Mouse (Mus musculus) stomach, postnatal 0 days (tissue): ENCODE results near the gene Pcbd2. TPM values are rescaled to one million over a fixed set of nuclear protein-coding genes. Genes with fewer than 3 reads are reported as not detected.

ENCODE experiments used
- ATAC-seq: fragments of 200-750 bp; cut with Nextera tagmentation; 2 replicates; pipeline ENCODE4 v1.8.0; 2017; ENCODE audit not compliant: low FRiP score, low TSS enrichment
- DNase-seq: peaks from one replicate; pipeline ENCODE4 v3.0.0-alpha.2; 2016; ENCODE audit warnings: low spot score
- H3K27ac ChIP-seq: fragments of 300-500 bp; sonication (generic); replicated peaks from 2 replicates; pipeline ENCODE4 v1.5.1; 2014; ENCODE audit warnings: mild to moderate bottlenecking, control low read depth
- H3K27me3 ChIP-seq: fragments of 300-500 bp; sonication (generic); 2 replicates; pipeline ENCODE4 v1.6.1; 2014; ENCODE audit warnings: low read length; ENCODE audit not compliant: control insufficient read depth, insufficient read depth
- H3K36me3 ChIP-seq: fragments of 300-500 bp; sonication (generic); 2 replicates; pipeline ENCODE4 v1.6.1; 2014; ENCODE audit warnings: low read length, mixed read lengths; ENCODE audit not compliant: control insufficient read depth, insufficient read depth
- H3K4me1 ChIP-seq: fragments of 300-500 bp; sonication (generic); replicated peaks from 2 replicates; pipeline ENCODE4 v1.6.1; 2014; ENCODE audit warnings: antibody characterized with exemption; ENCODE audit not compliant: control insufficient read depth, insufficient read depth
- H3K4me2 ChIP-seq: fragments of 300-500 bp; sonication (generic); replicated peaks from 2 replicates; pipeline ENCODE4 v1.6.1; 2014; ENCODE audit warnings: low read depth, mild to moderate bottlenecking, control low read depth, moderate library complexity
- H3K4me3 ChIP-seq: fragments of 300-500 bp; sonication (generic); 2 replicates; pipeline ENCODE4 v1.5.1; 2014; ENCODE audit warnings: low read depth, low read length, control low read depth
- H3K9ac ChIP-seq: fragments of 300-500 bp; sonication (generic); 2 replicates; pipeline ENCODE4 v1.6.1; 2014; ENCODE audit warnings: mild to moderate bottlenecking, low read length, control low read depth, mixed read lengths
- H3K9me3 ChIP-seq: fragments of 300-500 bp; sonication (generic); 2 replicates; pipeline ENCODE4 v1.6.1; 2016; ENCODE audit warnings: low read length; ENCODE audit not compliant: control insufficient read depth
- CTCF ChIP-seq: IDR thresholded peaks from 2 replicates; pipeline ENCODE4 v1.5.1; 2016; ENCODE audit warnings: antibody characterized with exemption, low read depth, mild to moderate bottlenecking, moderate library complexity
- EP300 ChIP-seq: optimal IDR thresholded peaks from 2 replicates; pipeline ENCODE3; 2016; ENCODE audit warnings: antibody characterized with exemption
- WGBS: fragments of 180-500 bp; shearing (Covaris S2); extraction: QIAGEN DNeasy Blood & Tissue Kit; methylation state at CpG from one replicate; pipeline ENCODE4 v1.1.7; 2014; 5-methylcytosine and 5-hydroxymethylcytosine counted together
- polyA plus RNA-seq: library from polyadenylated mRNA; unstranded; fragments of >200 nt; fragmentation: Nextera tagmentation; extraction: Ambion mirVana; gene quantifications from 2 replicates; pipeline ENCODE4 v1.2.1, GENCODE M21; 2015

The Pcbd2 gene
- polyA plus RNA-seq, 1 experiment from 2014 or later = 71.2 TPM

- H3K4me1 ChIP-seq = no peaks in the 10 kb centered on the region
- no peaks in the 10 kb centered on the region for H3K9me3 ChIP-seq
- peak; percentile 71 for ATAC-seq
- H3K4me3 ChIP-seq = peak overlapping the region; percentile 56
- DNase-seq = peak; percentile 68
- H3K36me3 ChIP-seq = no peaks in the 10 kb centered on the region; the same call in 1 of the 2 replicates
- peak overlapping the region; percentile 78 for H3K9ac ChIP-seq
- H3K4me2 ChIP-seq = peak overlapping the region; percentile 81
- TF ChIP-seq CTCF (peak; percentile 79), EP300 (no peak)
- no peaks in the 10 kb centered on the region for H3K27me3 ChIP-seq
- H3K27ac ChIP-seq = peak overlapping the region; percentile 98
- 2% methylated on average over 19 of the region's 19 CpGs for WGBS
These were observed 671 bp downstream of the Pcbd2 start for GRCm38 (mm10) chr13:55727839-55728238.

- no peak overlapping the region for H3K4me2 ChIP-seq
- H3K9ac ChIP-seq = no peak overlapping the region
- whole genome bisulfite sequencing = 83% methylated on average over 7 of the region's 7 CpGs
- no peak for DNase-seq
- TF ChIP-seq EP300 = no peak
- no peaks in the 10 kb centered on the region for H3K4me1 ChIP-seq
- no peak overlapping the region for H3K27ac ChIP-seq
- no peaks in the 10 kb centered on the region for H3K27me3 ChIP-seq
- ATAC-seq = no peak
- no peaks in the 10 kb centered on the region for H3K36me3 ChIP-seq
- H3K9me3 ChIP-seq = no peaks in the 10 kb centered on the region
- no peak overlapping the region for H3K4me3 ChIP-seq
These were observed 3.5 kb downstream of the Pcbd2 start for GRCm38 (mm10) chr13:55730716-55731115.

- no peaks in the 10 kb centered on the region for H3K27me3 ChIP-seq
- WGBS = 72% methylated on average over 2 of the region's 2 CpGs
- no peaks in the 10 kb centered on the region for H3K9me3 ChIP-seq
- H3K4me2 ChIP-seq = no peak overlapping the region
- H3K4me1 ChIP-seq = no peaks in the 10 kb centered on the region
- H3K36me3 ChIP-seq = no peaks in the 10 kb centered on the region
- no peak overlapping the region for H3K9ac ChIP-seq
- TF ChIP-seq CTCF (peak; percentile 21; the same call in 1 of the 2 replicates), EP300 (no peak)
- ATAC-seq = no peak
- no peak overlapping the region for H3K27ac ChIP-seq
- DNase-seq = no peak
- no peak overlapping the region for H3K4me3 ChIP-seq
These were observed 5.0 kb downstream of the Pcbd2 start for GRCm38 (mm10) chr13:55732121-55732520.

- peak overlapping the region; percentile 67 for H3K27ac ChIP-seq
- peak; percentile 97 for ATAC-seq
- peak overlapping the region; percentile 38 for H3K9ac ChIP-seq
These were observed 6.7 kb downstream of the Pcbd2 start for GRCm38 (mm10) chr13:55733628-55734502.

GRCm38 (mm10) chr13:55737885-55738284, 10.7 kb downstream of the Pcbd2 start:
- no peak for TF ChIP-seq EP300
- no peak for TF ChIP-seq CTCF
- WGBS = 79% methylated on average over 8 of the region's 8 CpGs
- ATAC-seq = no peak
- H3K4me2 ChIP-seq = no peak overlapping the region
- H3K36me3 ChIP-seq = no peaks in the 10 kb centered on the region
- no peak overlapping the region for H3K27ac ChIP-seq
- no peaks in the 10 kb centered on the region for H3K9me3 ChIP-seq
- H3K4me1 ChIP-seq = no peaks in the 10 kb centered on the region
- no peak for DNase-seq
- no peak overlapping the region for H3K9ac ChIP-seq
- H3K4me3 ChIP-seq = no peak overlapping the region
- H3K27me3 ChIP-seq = no peaks in the 10 kb centered on the region

More at GRCm38 (mm10) chr13:55733628-55734502, 6.7 kb downstream of the Pcbd2 start:
- no peaks in the 10 kb centered on the region for H3K36me3 ChIP-seq
- 48% methylated on average over 22 of the region's 22 CpGs for WGBS
- TF ChIP-seq EP300 = no peak
- TF ChIP-seq CTCF = peak; percentile 27; the same call in 1 of the 2 replicates
- H3K9me3 ChIP-seq = no peaks in the 10 kb centered on the region
- no peaks in the 10 kb centered on the region for H3K4me1 ChIP-seq
- peak; percentile 85 for DNase-seq
- no peaks in the 10 kb centered on the region for H3K27me3 ChIP-seq
- H3K4me3 ChIP-seq = no peak overlapping the region
- 0 out of 2 replicates have a peak overlapping the region, but pooled peaks have one; percentile 20 for H3K4me2 ChIP-seq

GRCm38 (mm10) chr13:55742306-55742705, 15.1 kb downstream of the Pcbd2 start:
- no peak for ATAC-seq
- H3K4me1 ChIP-seq = no peaks in the 10 kb centered on the region
- no peak for DNase-seq
- H3K4me3 ChIP-seq = no peak overlapping the region
- TF ChIP-seq CTCF = no peak
- no peak for TF ChIP-seq EP300
- H3K9ac ChIP-seq = no peak overlapping the region
- H3K9me3 ChIP-seq = no peaks in the 10 kb centered on the region
- no peak overlapping the region for H3K27ac ChIP-seq
- WGBS = 69% methylated on average over 8 of the region's 8 CpGs
- H3K4me2 ChIP-seq = no peak overlapping the region
- no peaks in the 10 kb centered on the region for H3K36me3 ChIP-seq
- no peaks in the 10 kb centered on the region for H3K27me3 ChIP-seq
